Mouse (Mus musculus) neutrophil, adult 59 days (primary cell): ENCODE data around the gene Spa17. TPM values are rescaled to one million over a fixed set of nuclear protein-coding genes. Genes with fewer than 3 reads are reported as not detected.

Source experiments
- total RNA-seq, 2 experiments: library from RNA; stranded (reverse); gene quantifications; 1 replicate in 1 of 2; 2 replicates in 1 of 2; pipeline ENCODE4 v1.2.4; 2023

Gene Spa17
- not detected for total RNA-seq

DNA sequence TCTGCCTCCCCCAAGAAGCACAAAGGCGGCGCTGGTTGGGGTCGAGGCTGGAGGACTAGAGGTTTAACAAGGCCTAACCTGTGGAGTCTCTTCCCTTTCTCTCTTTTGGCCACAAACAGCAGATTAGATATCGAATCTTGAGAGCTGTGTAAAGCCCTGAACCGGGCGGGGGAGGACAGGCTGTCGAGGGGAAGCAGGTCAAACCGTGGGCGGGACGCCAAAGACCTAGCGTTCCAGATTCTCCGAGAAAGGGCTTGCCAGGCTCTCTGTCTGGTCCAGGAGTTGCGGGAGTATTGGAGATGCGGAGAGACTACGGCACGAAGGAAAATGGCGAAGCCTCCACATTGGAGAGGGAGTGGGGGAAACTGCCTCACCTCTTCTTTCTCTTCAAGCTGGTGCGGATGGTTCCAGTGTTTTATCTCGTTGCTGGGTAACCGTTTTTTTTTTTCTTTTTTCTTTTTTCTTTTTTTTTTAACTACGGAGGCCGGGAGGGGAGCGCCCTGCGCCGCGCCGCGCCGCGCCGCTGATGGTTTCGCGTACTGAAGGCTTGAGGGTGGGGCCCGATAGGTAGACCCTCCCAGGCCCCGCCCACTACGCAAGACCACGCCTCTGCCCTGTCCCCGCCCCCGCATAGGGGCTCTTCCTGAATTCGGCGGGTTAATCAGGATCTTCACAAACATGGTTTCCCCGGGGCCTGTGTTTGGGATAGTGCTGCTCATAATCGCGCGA, at the start of gene Spa17:
TSS of gene Spa17 (minus strand) at position 541 of the 729 bp plus-strand sequence.

GRCm38 (mm10) chr9:37656931-37657481, 43.5 kb upstream of the Spa17 start, which contains the start of gene Tbrg1:
Gene Tbrg1 (minus strand): TSS chr9:37657312.

DNA sequence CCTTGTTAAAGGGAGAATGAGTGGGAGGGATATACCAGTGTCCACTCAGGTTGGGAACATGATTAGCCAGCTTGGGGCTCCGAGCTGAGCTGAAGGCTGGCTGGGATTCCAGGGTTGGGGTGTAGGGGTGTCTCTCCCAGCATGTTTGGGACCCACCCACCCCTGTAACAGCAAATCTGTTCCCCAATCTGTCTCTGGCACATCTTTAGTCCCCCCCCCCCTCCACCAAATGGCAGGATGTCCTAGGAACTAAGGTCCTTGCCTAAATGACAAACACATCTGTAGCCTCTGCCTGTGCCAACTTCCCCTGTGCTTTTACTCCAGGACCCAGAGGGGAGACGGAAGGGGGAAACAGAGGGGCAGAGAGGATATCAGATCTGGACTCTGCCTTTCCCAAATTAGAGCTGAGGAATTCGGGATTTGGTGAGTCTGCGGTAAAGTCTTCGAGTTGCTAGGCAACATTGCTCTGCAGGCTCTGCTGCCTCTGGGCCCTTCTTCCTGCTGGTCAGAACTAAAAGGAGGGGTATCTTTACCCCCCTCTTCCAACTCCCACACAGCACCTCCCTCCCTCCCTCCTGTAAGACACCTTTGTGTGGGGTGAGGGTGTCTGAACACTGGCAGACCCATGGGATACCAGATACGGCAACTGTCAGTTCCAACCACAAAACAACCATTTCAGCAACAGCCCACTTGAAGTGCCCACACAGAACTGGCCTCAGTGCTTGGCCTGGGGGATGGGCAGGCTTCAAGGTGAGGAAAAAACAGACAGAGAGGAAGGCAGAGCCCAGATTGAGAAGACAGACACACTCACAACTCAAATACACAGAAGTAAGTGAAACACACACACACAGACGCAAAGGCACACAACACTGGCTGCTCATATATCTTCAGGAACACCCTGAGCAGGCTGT, 58.4 kb downstream of the Spa17 start, which contains the start of gene Siae:
TSS of gene Siae (plus strand) at position 861 of the 911 bp plus-strand sequence.

Other genes with a start within 250 kb of the Spa17 start
- not detected for gene Hepacam, start 246.4 kb downstream of the Spa17 start, total RNA-seq
- under 1 TPM; 0.22 to 0.24 TPM for gene Robo4, start 211.8 kb downstream of the Spa17 start, total RNA-seq
- under 1 TPM in 1 of 2 experiments, not detected in 1; 0.16 TPM for gene Robo3, start 180.5 kb downstream of the Spa17 start, total RNA-seq
- 10 to 100 TPM; 10.8 to 12.0 TPM for gene Msantd2, start 124.4 kb downstream of the Spa17 start, total RNA-seq
- gene Esam, start 85.6 kb downstream of the Spa17 start, total RNA-seq, result under 1 TPM; 0.40 to 0.64 TPM
- gene Vsig2, start 74.5 kb downstream of the Spa17 start, total RNA-seq, result not detected
- 1 to 10 TPM in 1 of 2 experiments, under 1 TPM in 1; 0.95 to 1.7 TPM for gene Nrgn, start 60.8 kb downstream of the Spa17 start, total RNA-seq
- 1 to 10 TPM; 3.5 to 4.4 TPM for gene Siae, start 58.0 kb downstream of the Spa17 start, total RNA-seq
- gene Tbrg1, start 43.6 kb upstream of the Spa17 start, total RNA-seq, result 10 to 100 TPM; 38.1 to 45.5 TPM
- not detected for gene Panx3, start 55.5 kb upstream of the Spa17 start, total RNA-seq
- not detected for gene Olfr160, start 102.5 kb upstream of the Spa17 start, total RNA-seq
- not detected for gene Olfr874, start 131.4 kb upstream of the Spa17 start, total RNA-seq
- not detected for gene Olfr875, start 158.1 kb upstream of the Spa17 start, total RNA-seq
- not detected for gene Olfr876, start 189.3 kb upstream of the Spa17 start, total RNA-seq
- not detected for gene Olfr877, start 240.5 kb upstream of the Spa17 start, total RNA-seq